Comparison of ENCODE assay signal across 8 mouse cellular contexts in the genomic region with DNA sequence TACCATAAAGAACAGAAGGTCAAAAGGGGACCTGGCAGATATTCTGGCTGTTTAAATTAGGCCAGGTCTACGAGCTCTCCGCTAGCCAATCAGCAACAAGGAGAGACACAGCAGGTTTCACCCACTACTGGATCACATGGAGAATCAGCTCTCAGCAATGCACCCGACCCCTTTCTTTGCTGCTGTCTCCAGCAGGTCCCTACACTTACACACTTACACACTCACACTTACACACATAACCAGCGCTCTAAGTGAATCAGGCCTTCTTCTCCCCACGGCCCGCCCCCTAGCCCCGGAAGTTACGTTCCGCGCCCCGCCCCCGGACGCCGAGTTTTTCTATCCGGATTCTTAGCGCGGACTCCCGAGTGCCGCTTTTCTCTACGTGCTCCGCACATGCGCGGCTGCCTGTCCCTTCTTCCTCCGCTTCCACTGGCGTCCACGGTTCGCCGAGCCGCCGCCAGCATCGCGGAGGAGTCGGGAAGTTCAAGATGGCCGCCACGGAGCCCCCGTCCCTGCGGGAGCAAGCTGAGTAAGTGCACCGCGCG. TPM values are rescaled to one million over a fixed set of nuclear protein-coding genes. Genes with fewer than 3 reads are reported as not detected.
DNase-seq lines count a peak whose midpoint lies in the region; ATAC-seq and TF ChIP-seq lines count a peak whose summit lies in the region.

Gene Prpf4b, plus strand, starts transcription at position 137 of the 545 bp plus-strand sequence.

- peak; percentile 95 for DNase-seq in ZHBTc4 (ENCODE audit: low read depth, low spot score)
- peak; percentile 95 for DNase-seq in gastrocnemius, adult 2 months
- peak; percentile 96 for DNase-seq in hindbrain, postnatal 0 days (ENCODE audit: low spot score)
- peak; percentile 93 to 95 for DNase-seq in left cerebral cortex, adult 2 months (ENCODE audit: extremely low spot score in 1 of 2, low spot score in 2 of 2)
- peak; percentile 94 to 95 for DNase-seq in right cerebral cortex, adult 2 months (ENCODE audit: low spot score in 2 of 2)
- peak; percentile 93 for DNase-seq in urinary bladder, postnatal 14 days (ENCODE audit: low spot score)

- no peaks in the 10 kb centered on the region for H3K36me3 ChIP-seq in hindbrain, postnatal 0 days (ENCODE audit: insufficient read depth, low read length)

- ATAC-seq in common myeloid progenitor, adult 5-6 weeks (replicated peaks; ENCODE audit: low read depth, poor library complexity, severe bottlenecking), result peak; percentile 67
- peak; percentile 84 for ATAC-seq in hindbrain, postnatal 0 days
- peak; percentile 73 for ATAC-seq in megakaryocyte, adult 5-6 weeks (ENCODE audit: poor library complexity, severe bottlenecking)

- peak within 1 kb of the TSS; percentile 74 for H3K9ac ChIP-seq in hindbrain, postnatal 0 days (replicated peaks; ENCODE audit: low read length)

- intact Hi-C loops in gastrocnemius, adult 2 months (cut with DNase I), result loop anchor here (10.0 kb wide), 1 partner anchor 120 kb away; no protein-coding TSS in a partner anchor
- intact Hi-C loops in left cerebral cortex, adult 2 months (cut with DNase I), result loop anchor here (10.0 kb wide), 1 partner anchor 840 kb away; the partner anchor contains the start of gene Bphl

- 1% methylated on average over 40 of the region's 40 CpGs for WGBS in hindbrain, postnatal 0 days

- H3K9me3 ChIP-seq in hindbrain, postnatal 0 days (ENCODE audit: low read length), result no peaks in the 10 kb centered on the region

- H3K4me2 ChIP-seq in hindbrain, postnatal 0 days (ENCODE audit: low read depth, low read length), result peak within 1 kb of the TSS; percentile 86

- peaks cover 5% of the 10 kb centered on the region for H3K4me1 ChIP-seq in hindbrain, postnatal 0 days (ENCODE audit: insufficient read depth, low read length)

- peak within 1 kb of the TSS; percentile 100 for H3K4me3 ChIP-seq in gastrocnemius, adult 2 months
- peak within 1 kb of the TSS; percentile 88 for H3K4me3 ChIP-seq in hindbrain, postnatal 0 days (ENCODE audit: low read length)
- H3K4me3 ChIP-seq in left cerebral cortex, adult 2 months, result peak within 1 kb of the TSS; percentile 94

- no peak for TF ChIP-seq CTCF in gastrocnemius, adult 2 months (IDR thresholded peaks at IDR 0.05)
- TF ChIP-seq CTCF in hindbrain, postnatal 0 days (IDR thresholded peaks at IDR 0.05; ENCODE audit: low read depth), result no peak
- no peak for TF ChIP-seq CTCF in left cerebral cortex, adult 2 months (IDR thresholded peaks at IDR 0.05)

- peak within 1 kb of the TSS; percentile 98 for H3K27ac ChIP-seq in gastrocnemius, adult 2 months
- H3K27ac ChIP-seq in hindbrain, postnatal 0 days, result peak within 1 kb of the TSS; percentile 98
- H3K27ac ChIP-seq in left cerebral cortex, adult 2 months, result peak within 1 kb of the TSS; percentile 97

- H3K27me3 ChIP-seq in hindbrain, postnatal 0 days (ENCODE audit: insufficient read depth, low read length), result no peaks in the 10 kb centered on the region

RNA-seq across cellular contexts. Expression of gene Prpf4b, which starts in this region (rescaled TPM):
- total RNA-seq in common myeloid progenitor, adult 5-6 weeks (2017), result 183 and 199 TPM in 2 replicates
- total RNA-seq in gastrocnemius, adult 2 months (2021), result 10 to 100 TPM; 29.2 to 31.1 TPM
- 22.0 and 29.9 TPM in 2 replicates for total RNA-seq in hindbrain, postnatal 0 days (2014; rRNA removed)
- 54.4 and 66.9 TPM in 2 replicates for polyA plus RNA-seq in hindbrain, postnatal 0 days (2015; fragmentation: Nextera tagmentation; extraction: Ambion mirVana)
- total RNA-seq in left cerebral cortex, adult 2 months (2021), result 10 to 100 TPM; 95.6 to 95.8 TPM
- 79.1 and 89.2 TPM in 2 replicates for total RNA-seq in megakaryocyte, adult 5-6 weeks (2015)
- total RNA-seq in megakaryocyte, adult 5-6 weeks (2017), result 94.9 and 116 TPM in 2 replicates

Comparison
In these comparisons a context has a peak if more than half of its experiments do, and no peak if none do; other contexts are left out.
1. Peak in every context shown above with its lines: DNase-seq, ATAC-seq, H3K4me3 ChIP-seq and H3K27ac ChIP-seq.